In the genomic region with DNA sequence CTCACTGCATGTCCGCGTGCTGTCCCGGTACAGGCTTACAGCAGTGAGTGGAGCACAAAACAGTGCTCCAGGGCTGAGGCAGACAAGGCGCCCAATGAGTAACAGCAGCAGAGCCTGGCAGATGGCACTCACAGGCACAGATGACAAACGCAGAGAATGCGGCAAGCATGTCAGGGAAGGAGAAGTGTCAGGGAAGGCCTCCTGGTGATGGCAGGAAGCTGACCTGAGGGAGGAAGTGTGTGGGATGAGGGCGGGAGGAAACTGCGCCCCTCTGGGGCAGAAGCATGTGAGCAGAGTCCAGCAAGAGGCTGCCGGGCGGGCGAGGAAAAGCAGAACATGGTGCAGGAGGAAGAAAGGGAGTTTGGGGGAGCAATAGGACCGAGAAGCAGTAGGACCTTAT, we compare ENCODE assay signal across 9 mouse cellular contexts.
A peak's percentile ranks its signal among the peaks of the same experiment; 100 is the strongest.
DNase-seq lines count a peak whose midpoint lies in the region; ATAC-seq lines count a peak whose summit lies in the region.
"Had no signal": no experiment of that assay in that cellular context is flagged by ENCODE, and none has a peak within 500 bp of the region (broad histone marks: within the 10 kb centered on the region; RNA-seq: fewer than 3 reads in every experiment).

No protein-coding gene starts in this region.

- H3K27ac ChIP-seq in midbrain, embryonic 16.5 days (ENCODE audit: low read length), result no peak overlapping the region

- no peaks in the 10 kb centered on the region for H3K9me3 ChIP-seq in midbrain, embryonic 16.5 days (replicated peaks; ENCODE audit: control insufficient read depth, low read length, poor library complexity, severe bottlenecking)

- peaks cover 3% of the 10 kb centered on the region; the same call in 1 of the 2 replicates for H3K4me1 ChIP-seq in midbrain, embryonic 16.5 days (ENCODE audit: control insufficient read depth, insufficient read depth, low read length)

- no peak overlapping the region for H3K4me2 ChIP-seq in midbrain, embryonic 16.5 days (ENCODE audit: low read length)

- ATAC-seq in monocyte, adult 5-6 weeks (replicated peaks; ENCODE audit: insufficient number of reproducible peaks, low FRiP score, low TSS enrichment, poor library complexity, severe bottlenecking), result no peak; the same call in 1 of the 2 replicates
- no peak for ATAC-seq in midbrain, embryonic 16.5 days

- no peak overlapping the region for H3K4me3 ChIP-seq in midbrain, embryonic 16.5 days (ENCODE audit: low read depth, low read length)

- WGBS in midbrain, embryonic 16.5 days, result 88% methylated on average over 12 of the region's 12 CpGs

- no peak overlapping the region for H3K9ac ChIP-seq in midbrain, embryonic 16.5 days (ENCODE audit: low read depth, low read length)

- no peaks in the 10 kb centered on the region for H3K27me3 ChIP-seq in midbrain, embryonic 16.5 days (ENCODE audit: control insufficient read depth, insufficient read depth, low read depth, low read length)

- DNase-seq in adrenal gland, postnatal 14 days, result peak; percentile 24
- no peak for DNase-seq in adrenal gland, adult 2 months
- peak; percentile 16 to 25 for DNase-seq in monocyte, adult 2 months (ENCODE audit: low read depth in 1 of 2, low spot score in 2 of 2)
- DNase-seq in heart, adult 9 months (ENCODE audit: low spot score in 2 of 2), result peak; percentile 21 to 48
- peak; percentile 18 for DNase-seq in lung, postnatal 14 days
- no peak for DNase-seq in testis, postnatal 10 days (ENCODE audit: low spot score)
- DNase-seq: adrenal gland, postnatal 10 days had no signal

- H3K36me3 ChIP-seq in midbrain, embryonic 16.5 days (ENCODE audit: control insufficient read depth, insufficient read depth, low read length), result peaks cover 4% of the 10 kb centered on the region; the same call in 1 of the 2 replicates

Comparison
In these comparisons a context has a peak if more than half of its experiments do, and no peak if none do; other contexts are left out.
1. DNase-seq: peak in adrenal gland, postnatal 14 days (single experiment), monocyte, adult 2 months (2 of 2), heart, adult 9 months (2 of 2) and lung, postnatal 14 days (single experiment); none in adrenal gland, adult 2 months (single experiment) and testis, postnatal 10 days (single experiment).